Mouse (Mus musculus) erythroblast, embryonic 14.5 days (primary cell): Measurements from ENCODE around the gene Mrm1.
"Not testable (repeated sequence)": the region's sequence is repeated elsewhere in the genome, so short reads cannot be mapped to it uniquely, and the experiment has no call there.

ENCODE experiments used
- GATA1 ChIP-seq: IDR thresholded peaks from 2 replicates; pipeline ENCODE4 v1.6.1; 2012; ENCODE audit warnings: low read length, inconsistent platforms, mixed read lengths
- TAL1 ChIP-seq: IDR thresholded peaks from 3 replicates; pipeline ENCODE4 v1.6.1; 2012; ENCODE audit warnings: low read length, inconsistent platforms, mixed read lengths

GRCm38 (mm10) chr11:84829495-84829894 lies 10.2 kb upstream of the Mrm1 start:
- not testable (repeated sequence) for TF ChIP-seq GATA1, TAL1
